Mouse (Mus musculus) bone marrow, adult 2 months (tissue): ENCODE measurements around the gene Pde7b.

Experiments
- CTCF ChIP-seq: fragments of 200-500 bp; IDR thresholded peaks from 2 replicates; pipeline ENCODE4 v1.5.1; 2011; ENCODE audit warnings: low read length, control low read depth; ENCODE audit not compliant: control insufficient read depth, insufficient read depth
- POLR2A ChIP-seq: fragments of 200-500 bp; IDR thresholded peaks from 2 replicates; pipeline ENCODE4 v1.6.1; 2011; ENCODE audit warnings: low read depth, mild to moderate bottlenecking, control low read depth, low read length, borderline replicate concordance; ENCODE audit not compliant: control insufficient read depth

GRCm38 (mm10) chr10:20551341-20551740 is 173.5 kb downstream of the Pde7b start:
- TF ChIP-seq CTCF (no peak), POLR2A (no peak)
